Mouse (Mus musculus): ENCODE data around the gene Scaf4.
"Not testable (repeated sequence)": the region's sequence is repeated elsewhere in the genome, so short reads cannot be mapped to it uniquely, and the experiment has no call there.

The Scaf4 gene

GRCm38 (mm10) chr16:90291675-90292074 lies 7.4 kb upstream of the Scaf4 start:
- no peak for DNase-seq (ENCODE audit: low read depth)

DNA sequence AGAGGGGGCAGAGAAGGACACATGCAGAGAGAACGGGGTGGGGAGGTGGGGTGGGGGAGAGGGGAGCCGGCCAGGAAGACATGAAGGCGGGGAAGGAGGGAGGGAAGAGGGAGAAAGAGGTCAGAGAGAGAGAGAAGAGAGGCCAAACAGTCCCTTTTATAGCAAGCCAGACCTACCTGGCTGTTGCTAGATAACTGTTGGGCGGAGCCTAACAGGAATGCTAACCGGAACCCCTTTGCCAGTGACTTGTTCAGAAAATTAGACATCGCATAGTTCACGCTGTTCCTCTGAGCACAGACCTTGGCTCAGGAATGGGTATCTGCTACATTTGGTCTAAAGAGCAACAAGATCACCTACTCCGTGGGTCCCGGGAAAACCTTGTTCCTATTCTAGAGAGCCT lies 6.7 kb upstream of the Scaf4 start:
- DNase-seq (ENCODE audit: low read depth): no peak

DNA sequence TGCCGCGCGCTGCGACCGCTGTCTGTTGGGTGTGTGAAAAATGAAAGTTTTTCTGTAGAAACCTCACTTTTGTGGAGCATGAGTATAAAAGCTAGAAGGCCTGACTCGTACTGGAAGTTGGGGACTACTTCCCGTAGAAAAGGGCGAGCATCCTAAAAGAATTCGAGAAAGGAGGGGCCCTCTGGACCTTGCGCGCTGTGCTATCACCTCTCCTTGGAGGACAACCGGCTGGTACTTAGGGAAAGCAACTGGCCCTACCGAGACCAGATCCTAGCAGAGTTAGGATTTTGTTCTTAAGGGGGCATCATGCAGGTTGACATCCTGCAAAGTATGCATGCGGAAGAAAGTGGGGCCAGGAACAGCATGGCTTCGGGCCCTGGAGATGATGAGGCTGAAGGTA lies 613 bp upstream of the Scaf4 start:
- DNase-seq (ENCODE audit: low read depth): peak; percentile 28

- peak; percentile 54 for DNase-seq (ENCODE audit: low read depth)
These were observed 918 bp downstream of the Scaf4 start for GRCm38 (mm10) chr16:90283266-90283904.

GRCm38 (mm10) chr16:90282620-90283265 lies 1.6 kb downstream of the Scaf4 start:
- peak; percentile 47 for DNase-seq (ENCODE audit: low read depth)

- no peak for DNase-seq (ENCODE audit: low read depth)
These were observed 2.9 kb downstream of the Scaf4 start for GRCm38 (mm10) chr16:90281406-90281805.

GRCm38 (mm10) chr16:90280989-90281388 lies 3.3 kb downstream of the Scaf4 start:
- DNase-seq (ENCODE audit: low read depth): no peak

DNA sequence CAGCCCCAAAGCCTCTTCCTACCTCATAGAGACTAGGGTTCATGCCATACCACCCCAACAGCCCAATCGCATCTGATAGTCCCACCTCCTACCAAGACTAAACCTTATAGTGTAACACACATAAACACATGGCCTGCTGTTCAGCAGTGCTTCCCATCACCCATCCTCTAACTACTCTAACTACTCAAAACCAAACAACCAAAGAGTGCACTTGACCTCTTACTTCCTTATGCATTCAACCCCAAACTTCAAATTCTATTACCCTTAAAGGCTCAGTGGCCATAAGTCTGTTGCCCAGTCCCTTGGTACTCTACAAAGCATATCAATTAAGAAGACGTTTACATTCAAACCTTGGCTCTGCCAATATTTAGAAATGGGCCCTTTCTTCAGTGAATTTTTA lies 3.8 kb downstream of the Scaf4 start:
- no peak for DNase-seq (ENCODE audit: low read depth)

- DNase-seq (ENCODE audit: low read depth): no peak
These were observed 5.2 kb downstream of the Scaf4 start for GRCm38 (mm10) chr16:90279058-90279457.

- DNase-seq (ENCODE audit: low read depth): no peak
These were observed 8.8 kb downstream of the Scaf4 start for GRCm38 (mm10) chr16:90275521-90275920.

DNA sequence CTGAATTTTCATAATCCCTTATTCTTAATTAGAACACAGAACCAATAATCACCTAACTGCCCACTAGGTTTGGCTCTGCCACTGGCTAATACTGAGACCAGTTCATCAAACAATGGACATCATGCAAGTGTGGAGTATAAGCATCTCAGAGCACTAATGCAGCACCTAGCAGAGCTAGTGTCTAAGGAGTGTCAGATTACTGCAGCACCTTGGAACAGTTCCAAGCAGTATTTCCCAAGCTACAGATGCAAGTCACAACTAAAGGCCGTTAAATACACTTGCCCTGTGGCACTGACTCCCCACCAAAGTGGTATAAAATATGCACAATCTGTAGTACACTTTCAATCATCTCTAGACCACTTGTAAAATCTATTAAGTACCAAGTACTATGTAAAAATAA lies 17.7 kb downstream of the Scaf4 start:
- no peak for DNase-seq (ENCODE audit: low read depth)

- DNase-seq (ENCODE audit: low read depth): no peak
These were observed 19.2 kb downstream of the Scaf4 start for GRCm38 (mm10) chr16:90265106-90265505.

GRCm38 (mm10) chr16:90264021-90264420 lies 20.3 kb downstream of the Scaf4 start:
- no peak for DNase-seq (ENCODE audit: low read depth)

DNA sequence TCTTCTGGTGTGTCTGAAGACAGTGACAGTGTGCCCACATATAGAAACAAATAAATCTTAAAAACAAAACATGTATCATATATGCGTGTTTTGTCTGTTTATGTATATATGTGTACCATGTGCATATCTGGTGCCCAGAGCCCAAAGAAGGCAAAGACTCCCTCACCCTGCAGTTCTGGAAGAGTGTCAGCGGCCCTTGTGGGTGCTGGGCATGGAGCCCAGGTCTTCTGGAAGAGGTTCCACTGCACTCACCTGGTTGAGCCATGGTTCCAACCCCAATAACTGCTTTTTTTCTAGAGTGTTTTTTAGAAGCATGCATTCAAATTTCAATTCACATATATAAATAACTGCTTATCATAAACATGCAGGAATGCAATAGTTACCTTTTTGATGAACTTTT lies 22.5 kb downstream of the Scaf4 start:
- DNase-seq (ENCODE audit: low read depth): no peak

DNA sequence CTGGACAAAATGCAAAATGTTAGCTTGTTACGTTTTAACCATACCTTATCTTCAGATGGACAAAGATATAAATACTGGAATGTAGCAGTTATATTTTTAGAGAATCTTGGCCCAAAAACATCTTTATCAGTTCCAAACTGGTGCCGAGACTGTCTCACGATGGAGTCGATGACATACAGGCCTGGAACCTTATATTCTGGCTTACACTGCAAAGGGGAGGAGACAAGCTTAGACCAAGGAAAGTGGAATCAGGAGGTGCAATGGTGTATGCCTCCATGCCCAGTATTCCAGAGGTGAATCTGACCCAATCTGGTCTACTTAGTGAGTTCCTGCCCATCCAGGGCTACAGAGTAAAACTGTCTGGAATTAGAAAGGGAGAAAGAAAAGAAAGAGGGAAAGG lies 24.2 kb downstream of the Scaf4 start:
- DNase-seq (ENCODE audit: low read depth): no peak

GRCm38 (mm10) chr16:90259623-90260022 lies 24.7 kb downstream of the Scaf4 start:
- DNase-seq (ENCODE audit: low read depth): no peak

GRCm38 (mm10) chr16:90258950-90259349 lies 25.4 kb downstream of the Scaf4 start:
- DNase-seq (ENCODE audit: low read depth): no peak

GRCm38 (mm10) chr16:90252521-90252920 lies 31.8 kb downstream of the Scaf4 start:
- DNase-seq (ENCODE audit: low read depth): no peak

DNA sequence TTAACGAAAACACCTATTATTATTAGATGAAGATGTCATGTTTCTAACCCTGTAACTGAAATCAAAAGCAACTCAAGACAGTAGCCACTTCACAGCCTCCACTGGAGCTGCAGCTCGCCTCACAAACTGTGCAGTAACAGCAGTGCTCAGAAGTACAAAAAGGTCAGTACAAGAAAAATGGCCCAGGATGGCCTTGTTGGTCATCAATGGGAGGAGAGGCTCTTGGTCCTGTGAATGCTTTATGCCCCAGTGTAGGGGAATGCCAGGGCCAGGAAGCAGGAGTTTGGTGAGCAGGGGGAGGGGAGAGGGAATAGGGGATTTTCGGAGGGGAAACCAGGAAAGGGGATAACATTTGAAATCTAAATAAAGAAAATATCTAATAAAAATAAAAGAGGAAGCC lies 33.0 kb downstream of the Scaf4 start:
- DNase-seq (ENCODE audit: low read depth): not testable (repeated sequence)

DNA sequence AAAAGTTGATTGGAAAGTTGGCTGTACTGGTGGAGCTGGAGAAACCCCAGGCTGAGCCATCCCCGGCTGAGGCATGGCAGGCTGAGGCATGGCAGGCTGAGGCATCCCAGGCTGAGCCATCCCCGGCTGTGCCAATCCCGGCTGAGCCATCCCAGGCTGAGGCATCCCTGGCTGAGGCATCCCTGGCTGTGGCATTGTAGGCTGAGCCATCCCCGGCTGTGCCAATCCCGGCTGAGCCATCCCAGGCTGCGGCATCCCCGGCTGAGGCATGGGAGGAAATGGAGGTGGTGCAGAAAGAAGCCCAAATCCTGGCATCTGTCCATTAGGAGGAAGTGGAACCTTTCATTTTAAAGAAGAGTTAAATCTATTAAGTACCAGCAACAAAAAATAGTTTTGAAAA lies 34.2 kb downstream of the Scaf4 start:
- DNase-seq (ENCODE audit: low read depth): no peak

DNA sequence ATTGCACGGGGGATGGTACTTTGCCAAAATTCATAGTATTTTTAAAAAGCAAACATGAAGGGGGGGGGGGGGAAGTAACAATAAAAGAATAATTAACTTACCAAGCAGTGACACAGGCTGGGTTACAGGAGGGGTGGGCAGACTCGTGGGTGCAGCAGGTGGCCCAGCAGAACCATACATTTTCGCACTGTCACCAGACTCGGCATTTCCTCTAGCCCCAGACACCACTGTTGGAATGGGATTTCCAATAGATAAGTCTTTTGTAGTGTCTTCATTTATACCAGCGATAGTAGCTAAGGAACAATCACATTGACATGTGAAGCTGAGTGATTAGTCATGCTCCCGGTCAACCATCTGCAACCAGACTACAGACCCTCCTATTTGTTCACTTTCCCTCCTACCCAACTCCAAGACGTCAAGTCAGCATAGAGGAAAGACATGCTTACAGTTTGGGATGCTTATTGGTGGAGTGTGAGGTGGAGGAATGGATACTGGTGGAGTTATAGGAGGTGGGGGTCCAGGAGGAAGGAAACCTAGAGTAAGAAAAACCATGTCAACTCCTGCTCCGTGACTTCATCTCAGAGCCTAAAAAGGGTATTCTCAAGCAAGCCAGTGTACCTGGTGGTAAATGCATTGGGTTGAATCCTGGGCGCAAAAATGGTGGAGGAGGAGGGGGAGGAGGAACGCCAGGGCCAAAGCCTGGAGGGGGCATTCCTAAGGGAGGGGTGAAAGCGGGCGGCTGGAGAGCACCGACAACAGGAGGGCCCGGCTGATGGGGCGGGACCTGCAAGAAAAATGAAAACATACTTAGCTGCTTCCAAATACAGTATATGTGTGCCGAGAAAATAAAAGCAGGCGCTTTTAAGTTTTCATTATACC lies 41.6 kb downstream of the Scaf4 start:
- no peak for DNase-seq (ENCODE audit: low read depth)

- no peak for DNase-seq (ENCODE audit: low read depth)
These were observed 42.4 kb downstream of the Scaf4 start for GRCm38 (mm10) chr16:90241875-90242274.

DNA sequence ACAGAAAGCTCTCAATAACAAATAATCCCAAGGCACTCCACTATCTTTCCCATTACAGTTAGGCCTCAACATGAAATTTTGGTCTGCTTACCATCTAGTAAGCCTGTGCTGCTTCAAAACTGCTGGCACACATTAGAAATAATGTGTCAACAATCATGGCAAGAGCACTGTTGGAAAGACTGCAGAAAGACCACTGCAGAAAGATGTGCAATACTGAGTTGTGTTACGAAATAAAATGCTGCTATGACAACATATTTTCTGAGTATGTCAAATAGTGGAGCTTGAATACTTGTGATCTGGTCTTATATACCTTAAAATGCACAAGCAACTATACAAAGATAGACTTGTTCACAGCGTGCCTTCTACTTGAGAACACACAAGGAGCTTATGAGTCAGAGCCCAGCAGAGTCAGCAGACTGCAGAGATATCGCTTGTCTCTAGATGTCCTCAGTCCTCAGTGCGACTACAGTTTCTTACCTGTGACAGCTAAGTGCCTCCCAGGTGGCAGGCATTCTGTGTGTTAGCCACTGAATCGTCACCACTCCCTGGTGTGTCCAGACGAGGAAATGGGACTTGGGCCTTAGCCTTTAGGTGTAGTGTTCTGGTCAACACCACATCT lies 45.1 kb downstream of the Scaf4 start:
- DNase-seq (ENCODE audit: low read depth): no peak
